Mouse (Mus musculus): Measurements from ENCODE around the gene Fcho2. TPM values are rescaled to one million over a fixed set of nuclear protein-coding genes. Genes with fewer than 3 reads are reported as not detected.
"Not testable (repeated sequence)": the region's sequence is repeated elsewhere in the genome, so short reads cannot be mapped to it uniquely, and the experiment has no call there.

Gene Fcho2
- polyA plus RNA-seq, 1 experiment from 2014 or later, result 45.9 TPM

DNA sequence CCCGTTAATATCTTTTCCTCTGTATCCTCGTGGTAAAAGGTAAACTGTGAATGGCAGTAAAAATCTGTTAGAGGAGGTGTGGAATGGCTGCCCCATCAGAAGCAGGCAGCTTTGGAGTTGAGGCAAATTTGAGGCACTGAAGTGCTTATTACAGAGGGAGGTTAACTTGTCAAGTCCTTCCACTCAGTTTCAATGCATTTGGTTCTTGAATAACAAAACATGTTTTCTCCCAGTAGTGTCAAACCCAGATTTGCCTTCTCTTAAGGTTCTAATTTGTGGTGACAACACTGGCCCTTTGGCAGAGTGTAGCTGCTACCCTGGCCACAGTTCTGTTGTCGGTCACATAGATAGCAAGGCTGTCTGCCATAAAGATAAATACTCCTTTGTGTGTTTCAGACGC lies 2.5 kb upstream of the Fcho2 start:
- Histone ChIP-seq H3K9ac (replicated peaks; ENCODE audit: low read depth) (no peak overlapping the region), H3K9me3 (ENCODE audit: low read length) (no peaks in the 10 kb centered on the region), H3K27ac (ENCODE audit: low read length) (0 out of 2 replicates have a peak overlapping the region, but pooled peaks have one; percentile 9), H3K4me1 (ENCODE audit: insufficient read depth, low read depth, low read length) (peaks cover 10% of the 10 kb centered on the region; the same call in 1 of the 2 replicates), H3K36me3 (ENCODE audit: insufficient read depth, low read length) (no peaks in the 10 kb centered on the region), H3K27me3 (replicated peaks; ENCODE audit: insufficient read depth, low read length) (no peaks in the 10 kb centered on the region), H3K4me3 (ENCODE audit: low read depth, low read length) (no peak overlapping the region), H3K4me2 (replicated peaks; ENCODE audit: low read depth, low read length) (no peak overlapping the region)
- TF ChIP-seq CTCF (IDR thresholded peaks at IDR 0.05) (no peak), EP300 (IDR thresholded peaks at IDR 0.05) (no peak)
- DNase-seq (ENCODE audit: low spot score) (no peak), ATAC-seq (no peak)
- 50% methylated on average over 4 of the region's 4 CpGs for WGBS

DNA sequence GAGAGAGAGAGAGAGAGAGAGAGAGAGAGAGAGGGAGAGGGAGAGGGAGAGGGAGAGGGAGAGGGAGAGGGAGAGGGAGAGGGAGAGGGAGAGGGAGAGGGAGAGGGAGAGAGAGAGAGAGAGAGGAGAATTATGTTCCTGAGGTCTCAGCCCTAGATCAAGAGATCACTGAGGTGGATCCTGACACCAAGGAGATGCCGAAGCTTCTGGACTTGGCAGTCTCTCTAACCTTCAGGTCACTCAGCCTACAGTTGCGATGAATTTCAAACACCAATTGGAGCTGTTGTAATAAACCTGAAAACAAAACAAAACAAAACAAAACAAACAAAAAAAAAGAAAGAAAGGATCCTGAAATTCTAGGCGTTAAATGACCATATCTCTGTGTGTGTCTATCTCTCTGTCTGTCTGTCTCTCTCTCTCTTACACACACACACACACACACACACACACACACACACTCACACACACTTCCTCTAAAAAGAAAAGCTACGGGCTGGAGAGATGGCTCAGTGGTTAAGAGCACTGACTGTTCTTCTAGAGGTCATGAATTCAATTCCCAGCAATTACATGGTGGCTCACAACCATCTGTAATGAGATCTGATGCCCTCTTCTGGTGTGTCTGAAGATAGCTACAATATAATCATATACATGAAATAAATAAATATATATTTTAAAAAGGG lies 1.9 kb upstream of the Fcho2 start:
- not testable (repeated sequence) for H3K27ac ChIP-seq (ENCODE audit: low read length); H3K36me3 ChIP-seq (ENCODE audit: insufficient read depth, low read length)
- WGBS, result 70% methylated on average over 4 of the region's 4 CpGs

DNA sequence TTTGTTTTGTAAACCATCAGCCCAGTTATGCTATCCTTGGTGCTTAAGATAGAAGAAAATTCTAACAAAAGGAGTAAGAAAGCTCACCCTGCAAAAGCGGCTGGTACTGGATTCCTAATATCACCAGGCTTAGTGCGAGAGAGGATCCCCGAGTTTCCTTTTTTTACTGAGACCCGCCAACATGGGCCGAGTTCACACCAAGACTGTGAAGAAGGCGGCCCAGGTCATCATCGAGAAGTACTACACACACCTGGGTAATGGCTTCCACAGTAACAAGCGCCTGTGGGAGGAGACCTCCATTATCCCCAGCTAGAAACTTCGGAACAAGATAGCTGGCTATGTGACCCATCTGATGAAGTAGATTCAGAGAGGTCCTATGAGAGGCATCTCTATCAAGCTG lies 1.3 kb upstream of the Fcho2 start:
- H3K27ac ChIP-seq (ENCODE audit: low read length), result no peak overlapping the region

More for the DNA sequence above, 1.9 kb upstream of the Fcho2 start:
- not testable (repeated sequence) for H3K4me1 ChIP-seq (ENCODE audit: insufficient read depth, low read depth, low read length); H3K4me3 ChIP-seq (ENCODE audit: low read depth, low read length); H3K27me3 ChIP-seq (replicated peaks; ENCODE audit: insufficient read depth, low read length); ATAC-seq; H3K9me3 ChIP-seq (ENCODE audit: low read length); H3K4me2 ChIP-seq (replicated peaks; ENCODE audit: low read depth, low read length); DNase-seq (ENCODE audit: low spot score); H3K9ac ChIP-seq (replicated peaks; ENCODE audit: low read depth)

DNA sequence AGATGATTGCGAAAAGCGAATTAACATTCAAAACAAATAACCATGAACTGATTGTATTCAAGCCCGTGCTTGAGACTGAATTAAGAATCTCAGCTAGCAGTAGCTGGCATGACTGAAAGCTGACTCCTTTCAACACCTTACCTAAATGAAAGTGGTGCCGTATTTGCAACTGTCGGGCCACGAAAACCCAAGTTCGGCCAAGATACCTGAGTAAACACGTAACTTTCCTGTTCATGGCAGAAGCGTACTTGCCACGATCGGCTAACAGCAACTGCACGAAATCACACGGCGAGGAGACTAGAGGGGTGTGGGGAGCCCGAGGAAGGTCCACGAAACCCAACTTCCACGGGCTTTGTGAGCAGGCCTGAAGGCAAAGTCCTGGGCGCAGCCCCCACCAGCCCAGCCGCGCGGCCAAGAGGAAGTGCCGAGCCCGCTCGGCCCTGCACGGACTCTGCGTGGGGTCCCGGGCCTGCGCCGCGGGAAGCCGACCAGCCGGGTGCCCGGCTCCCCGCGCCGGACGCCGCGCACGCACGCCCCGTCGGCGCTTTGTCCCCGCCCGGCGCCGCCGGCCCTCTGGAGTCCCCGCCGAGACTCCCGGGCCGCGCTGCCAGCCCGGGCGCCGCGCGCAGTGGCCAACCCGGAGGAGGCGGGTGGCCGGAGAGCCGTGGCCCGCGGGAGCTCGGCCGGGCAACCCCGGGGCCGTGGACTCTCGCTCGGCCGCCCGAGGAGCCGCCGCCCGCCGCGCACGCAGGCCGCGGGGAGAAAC lies 791 bp downstream of the Fcho2 start:
- H3K27ac ChIP-seq (ENCODE audit: low read length), result peak overlapping the region; percentile 100
- ATAC-seq (peak; percentile 39), DNase-seq (ENCODE audit: low spot score) (peak; percentile 66)
- H3K9ac ChIP-seq (replicated peaks; ENCODE audit: low read depth), result peak overlapping the region; percentile 96
- no peaks in the 10 kb centered on the region for H3K36me3 ChIP-seq (ENCODE audit: insufficient read depth, low read length)
- H3K4me1 ChIP-seq (ENCODE audit: insufficient read depth, low read depth, low read length), result peaks cover 7% of the 10 kb centered on the region; the same call in 1 of the 2 replicates
- H3K9me3 ChIP-seq (ENCODE audit: low read length), result no peaks in the 10 kb centered on the region
- H3K27me3 ChIP-seq (replicated peaks; ENCODE audit: insufficient read depth, low read length), result no peaks in the 10 kb centered on the region
- peak overlapping the region; percentile 65 for H3K4me2 ChIP-seq (replicated peaks; ENCODE audit: low read depth, low read length)
- peak overlapping the region; percentile 93 for H3K4me3 ChIP-seq (ENCODE audit: low read depth, low read length)
- no peak for TF ChIP-seq EP300 (IDR thresholded peaks at IDR 0.05)
- no peak for TF ChIP-seq CTCF (IDR thresholded peaks at IDR 0.05)
- WGBS, result under 1% methylated on average over 52 of the region's 81 CpGs

More for the DNA sequence above, 1.3 kb upstream of the Fcho2 start:
- no peak overlapping the region for H3K4me3 ChIP-seq (ENCODE audit: low read depth, low read length)
- 83% methylated on average over 9 of the region's 9 CpGs for WGBS
- H3K27me3 ChIP-seq (replicated peaks; ENCODE audit: insufficient read depth, low read length), result no peaks in the 10 kb centered on the region
- ATAC-seq, result no peak
- H3K4me2 ChIP-seq (replicated peaks; ENCODE audit: low read depth, low read length), result no peak overlapping the region
- no peak overlapping the region for H3K9ac ChIP-seq (replicated peaks; ENCODE audit: low read depth)
- no peaks in the 10 kb centered on the region for H3K36me3 ChIP-seq (ENCODE audit: insufficient read depth, low read length)
- H3K9me3 ChIP-seq (ENCODE audit: low read length), result no peaks in the 10 kb centered on the region
- peaks cover 10% of the 10 kb centered on the region; the same call in 1 of the 2 replicates for H3K4me1 ChIP-seq (ENCODE audit: insufficient read depth, low read depth, low read length)
- DNase-seq (ENCODE audit: low spot score), result no peak
- no peak for TF ChIP-seq EP300 (IDR thresholded peaks at IDR 0.05)

DNA sequence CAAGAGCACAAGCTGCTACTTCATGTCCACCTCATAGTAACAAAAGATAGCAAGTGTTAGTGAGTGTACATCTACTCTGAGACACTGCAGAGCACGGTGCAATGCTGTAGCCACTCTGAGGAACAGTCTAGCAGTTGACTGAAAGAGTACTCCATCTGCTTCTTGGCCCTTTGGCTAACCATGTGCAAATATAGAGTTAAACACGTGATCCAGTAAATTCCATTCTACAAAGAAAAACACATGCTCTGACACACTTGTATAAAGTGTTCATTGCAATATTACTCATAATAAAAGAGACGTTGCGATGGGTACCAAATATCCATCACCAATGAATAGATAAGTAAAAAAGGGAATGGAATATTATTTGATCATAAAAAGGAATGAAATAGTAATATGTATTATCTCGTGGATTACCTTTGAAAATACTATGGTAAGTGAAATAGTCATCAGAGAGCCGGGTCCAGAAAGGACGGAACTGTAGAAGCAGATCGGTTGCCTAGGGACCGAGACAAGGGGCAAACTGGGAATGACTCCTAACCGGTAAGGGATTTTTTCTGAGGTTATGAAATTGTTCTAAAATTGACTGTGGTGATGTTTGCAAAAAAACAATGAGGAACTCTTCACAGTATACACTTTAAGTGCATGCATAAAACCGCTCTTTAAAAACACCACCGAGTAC lies 1.5 kb downstream of the Fcho2 start:
- ATAC-seq (no peak), DNase-seq (ENCODE audit: low spot score) (peak; percentile 80)
- no peaks in the 10 kb centered on the region for H3K27me3 ChIP-seq (replicated peaks; ENCODE audit: insufficient read depth, low read length)
- no peaks in the 10 kb centered on the region for H3K36me3 ChIP-seq (ENCODE audit: insufficient read depth, low read length)
- no peaks in the 10 kb centered on the region for H3K9me3 ChIP-seq (ENCODE audit: low read length)
- no peak for TF ChIP-seq CTCF (IDR thresholded peaks at IDR 0.05)
- TF ChIP-seq EP300 (IDR thresholded peaks at IDR 0.05), result no peak
- WGBS, result 11% methylated on average over 12 of the region's 12 CpGs
- H3K4me2 ChIP-seq (replicated peaks; ENCODE audit: low read depth, low read length), result peak overlapping the region; percentile 65
- peak overlapping the region; percentile 100 for H3K27ac ChIP-seq (ENCODE audit: low read length)
- H3K4me1 ChIP-seq (ENCODE audit: insufficient read depth, low read depth, low read length), result peaks cover 4% of the 10 kb centered on the region; the same call in 1 of the 2 replicates
- H3K4me3 ChIP-seq (ENCODE audit: low read depth, low read length), result peak overlapping the region; percentile 93
- peak overlapping the region; percentile 96; the same call in 1 of the 2 replicates for H3K9ac ChIP-seq (replicated peaks; ENCODE audit: low read depth)

DNA sequence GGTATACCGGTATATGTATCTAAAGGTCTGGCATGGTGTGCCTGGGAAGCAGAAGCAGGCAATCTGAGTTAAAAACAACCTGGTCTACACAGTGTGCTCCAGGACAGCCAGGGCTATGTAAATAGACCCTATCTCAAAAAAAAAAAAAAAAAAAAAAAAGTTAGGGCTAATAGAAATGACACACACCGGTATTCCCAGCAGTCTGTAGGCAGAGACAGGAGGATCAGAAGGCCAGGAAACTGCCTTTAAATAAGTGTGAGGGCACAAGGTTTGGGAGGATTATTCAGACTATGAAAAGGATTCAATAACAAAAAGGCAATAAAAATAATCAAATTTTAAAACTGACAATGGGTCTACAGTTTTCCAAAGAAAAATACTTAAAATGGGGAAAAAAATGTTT lies 2.1 kb downstream of the Fcho2 start:
- Histone ChIP-seq H3K4me1 (ENCODE audit: insufficient read depth, low read depth, low read length) (peaks cover 3% of the 10 kb centered on the region; the same call in 1 of the 2 replicates), H3K4me2 (replicated peaks; ENCODE audit: low read depth, low read length) (peak overlapping the region; percentile 65), H3K36me3 (ENCODE audit: insufficient read depth, low read length) (no peaks in the 10 kb centered on the region), H3K4me3 (ENCODE audit: low read depth, low read length) (peak overlapping the region; percentile 93; the same call in 1 of the 2 replicates), H3K27ac (ENCODE audit: low read length) (no peak overlapping the region), H3K9ac (replicated peaks; ENCODE audit: low read depth) (no peak overlapping the region), H3K27me3 (replicated peaks; ENCODE audit: insufficient read depth, low read length) (no peaks in the 10 kb centered on the region), H3K9me3 (ENCODE audit: low read length) (no peaks in the 10 kb centered on the region)
- ATAC-seq (no peak), DNase-seq (ENCODE audit: low spot score) (no peak)
- TF ChIP-seq EP300 (IDR thresholded peaks at IDR 0.05) (no peak), CTCF (IDR thresholded peaks at IDR 0.05) (no peak)
- WGBS, result 60% methylated on average over 2 of the region's 2 CpGs

Data from lung, postnatal 0 days (tissue).